Mouse (Mus musculus) G1E (cell line): ENCODE measurements at regions not wholly inside any gene's neighbourhood (a gene's known extent, or its start where the extent isn't known, plus 50 kb on each side); places are given as distances from the start of the nearest gene placed in this dataset.

ENCODE experiments used
- CTCF ChIP-seq: IDR thresholded peaks from 2 replicates; pipeline ENCODE4 v1.5.1; 2012; ENCODE audit warnings: low read depth, low read length, inconsistent platforms, mixed read lengths
- GATA1 ChIP-seq: IDR thresholded peaks from 2 replicates; pipeline ENCODE4 v1.6.1; 2012; ENCODE audit warnings: borderline replicate concordance, low read length, inconsistent platforms, mixed read lengths
- POLR2AphosphoS5 ChIP-seq: IDR thresholded peaks from 2 replicates; pipeline ENCODE4 v1.6.1; 2012; ENCODE audit warnings: low read depth, low read length, inconsistent platforms; ENCODE audit not compliant: insufficient replicate concordance
- TAL1 ChIP-seq: conservative IDR thresholded peaks from 2 replicates; pipeline ENCODE4 v1.6.1; 2012; ENCODE audit warnings: low read depth, low read length, inconsistent platforms, mixed read lengths

DNA sequence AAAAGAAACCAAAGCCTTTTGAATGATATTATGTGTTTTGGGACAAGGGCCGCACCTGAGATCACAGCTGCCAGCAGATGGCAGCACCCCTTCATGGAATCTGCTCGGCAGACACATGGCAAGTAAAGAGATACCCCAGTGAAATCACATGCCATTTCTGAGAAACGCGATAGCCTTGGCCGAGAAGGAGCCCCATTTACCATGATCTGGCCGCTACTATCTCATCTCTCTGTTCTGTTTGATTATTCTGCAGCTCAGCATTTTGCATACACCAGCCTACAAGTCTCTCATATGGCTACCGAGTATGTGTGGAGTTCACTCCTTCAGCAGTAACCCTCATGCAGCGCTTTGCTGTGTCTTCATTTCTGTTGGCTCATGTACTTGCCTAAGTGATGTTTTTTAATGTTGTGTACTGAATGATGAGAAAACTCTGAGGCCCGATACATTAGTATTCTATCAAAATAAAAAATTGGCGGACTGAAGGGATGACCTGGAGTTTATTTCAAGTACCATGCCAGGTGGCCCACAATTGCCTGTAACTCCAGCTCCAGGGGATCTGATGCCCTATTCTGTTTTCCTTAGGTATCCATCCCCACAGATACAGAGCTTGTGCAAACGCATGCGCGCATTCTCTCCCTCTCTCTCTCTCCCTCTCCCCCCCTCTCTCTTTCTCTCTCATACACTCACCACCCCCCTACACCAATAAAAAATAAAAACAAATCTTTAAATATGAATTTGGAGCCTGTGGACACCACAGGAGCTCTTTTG, 2303.6 kb downstream of the 4930444P10Rik start:
- peak; percentile 48; the same call in 1 of the 2 replicates for TF ChIP-seq CTCF
- no peak for TF ChIP-seq GATA1
- TF ChIP-seq TAL1, result no peak
- TF ChIP-seq POLR2AphosphoS5, result no peak
